Mouse (Mus musculus) lung, postnatal 0 days (tissue): ENCODE measurements around the gene Tspan5.

ENCODE experiments used
- CTCF ChIP-seq: IDR thresholded peaks from 2 replicates; pipeline ENCODE4 v1.5.1; 2016; ENCODE audit warnings: antibody characterized with exemption, mild to moderate bottlenecking
- EP300 ChIP-seq: IDR thresholded peaks from 2 replicates; pipeline ENCODE4 v1.6.1; 2016; ENCODE audit warnings: antibody characterized with exemption, mild to moderate bottlenecking, control low read depth

DNA sequence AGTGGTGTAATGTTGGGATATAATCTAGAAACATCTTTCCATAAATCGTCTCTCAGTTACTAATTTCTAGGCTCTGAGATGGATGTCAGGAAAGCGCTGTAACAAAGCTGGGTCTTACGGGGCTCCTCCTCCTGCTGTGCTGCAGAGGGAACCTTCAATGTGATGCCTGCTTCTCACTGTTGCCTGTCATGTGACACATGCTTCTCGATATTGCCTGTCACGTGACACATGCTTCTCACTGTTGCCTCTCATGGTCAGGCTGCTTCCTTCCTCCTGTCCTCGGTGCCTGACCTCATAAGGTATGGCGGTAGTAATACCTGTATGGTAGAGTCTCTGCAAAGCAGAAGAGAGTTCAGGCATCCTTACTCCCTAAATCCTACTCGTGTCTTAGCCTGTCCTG, 170.5 kb downstream of the Tspan5 start:
- no peak for TF ChIP-seq CTCF
- no peak for TF ChIP-seq EP300
